Mouse (Mus musculus) liver, adult 2 months (tissue): ENCODE measurements around the gene Pard6b.

Experiments used
- CTCF ChIP-seq: fragments of 200-500 bp; IDR thresholded peaks from 2 replicates; pipeline ENCODE4 v1.5.1; 2011; ENCODE audit warnings: low read depth, low read length, control low read depth
- POLR2A ChIP-seq: fragments of 200-500 bp; IDR thresholded peaks from 2 replicates; pipeline ENCODE4 v1.6.1; 2011; ENCODE audit warnings: low read length, control low read depth; ENCODE audit not compliant: insufficient read depth; ENCODE audit errors: extremely low read depth

- TF ChIP-seq CTCF = no peak
- TF ChIP-seq POLR2A = no peak
These were observed 10.8 kb downstream of the Pard6b start for GRCm38 (mm10) chr2:168091560-168091959.
